Mouse (Mus musculus) bone marrow, adult 2 months (tissue): ENCODE measurements around the gene Polm.

ENCODE experiments used
- CTCF ChIP-seq: fragments of 200-500 bp; IDR thresholded peaks from 2 replicates; pipeline ENCODE4 v1.5.1; 2011; ENCODE audit warnings: low read length, control low read depth; ENCODE audit not compliant: control insufficient read depth, insufficient read depth
- POLR2A ChIP-seq: fragments of 200-500 bp; IDR thresholded peaks from 2 replicates; pipeline ENCODE4 v1.6.1; 2011; ENCODE audit warnings: low read depth, mild to moderate bottlenecking, control low read depth, low read length, borderline replicate concordance; ENCODE audit not compliant: control insufficient read depth

DNA sequence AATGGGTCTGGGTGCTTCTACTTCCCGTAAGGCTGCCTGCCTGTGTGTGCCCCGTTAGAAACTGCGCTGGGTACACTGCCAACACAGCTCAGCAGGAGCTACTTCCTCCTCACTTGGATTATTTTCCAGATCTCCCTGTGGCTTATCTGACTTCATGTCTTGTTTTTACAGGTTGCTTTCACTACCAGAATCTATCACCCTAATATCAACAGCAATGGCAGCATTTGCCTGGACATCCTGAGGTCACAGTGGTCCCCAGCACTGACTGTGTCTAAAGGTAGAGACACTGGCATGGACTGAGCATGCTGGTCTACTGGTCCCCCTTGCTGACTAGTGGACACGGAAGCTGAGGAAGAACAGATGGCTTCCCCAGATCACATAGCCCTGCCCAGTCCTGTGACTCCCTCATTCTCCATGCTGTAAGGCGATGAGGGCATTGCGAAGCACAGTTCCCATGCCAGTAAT, 57.7 kb downstream of the Polm start:
- TF ChIP-seq CTCF (no peak), POLR2A (no peak)
